Mouse (Mus musculus) layer of hippocampus, postnatal 25 days (tissue): Measurements from ENCODE around the gene Snrpe. TPM values are rescaled to one million over a fixed set of nuclear protein-coding genes. Genes with fewer than 3 reads are reported as not detected.

Experiments used
- total RNA-seq, 2 experiments: library from RNA; stranded (reverse); gene quantifications; 2 replicates each; pipeline ENCODE4 v1.2.3; 2021

Gene Snrpe
- total RNA-seq, 2 experiments from 2014 or later: 61.9 to 69.5 TPM

Other genes starting within 250 kb of the Snrpe start
- gene Etnk2, start 246.7 kb downstream of the Snrpe start, total RNA-seq: 1 to 10 TPM; 1.8 to 2.7 TPM
- 1 to 10 TPM; 7.4 to 9.6 TPM for gene Sox13, start 185.9 kb downstream of the Snrpe start, total RNA-seq
- 1 to 10 TPM; 6.0 to 6.6 TPM for gene Zbed6, start 50.6 kb upstream of the Snrpe start, total RNA-seq
- 10 to 100 TPM; 22.7 to 30.4 TPM for gene Gm38394, start 51.0 kb upstream of the Snrpe start, total RNA-seq
- gene Lax1, start 79.8 kb upstream of the Snrpe start, total RNA-seq: under 1 TPM in 1 of 2 experiments, not detected in 1; 0.16 TPM
- 10 to 100 TPM; 67.6 to 79.3 TPM for gene Atp2b4, start 190.8 kb upstream of the Snrpe start, total RNA-seq